Mouse (Mus musculus) forebrain, embryonic 14.5 days (tissue): ENCODE measurements around the gene Olfr834. TPM values are rescaled to one million over a fixed set of nuclear protein-coding genes. Genes with fewer than 3 reads are reported as not detected.

Experiments used
- ATAC-seq: fragments of 200-750 bp; cut with Nextera tagmentation; 2 replicates; pipeline ENCODE4 v1.8.0; 2017; ENCODE audit warnings: mild to moderate bottlenecking, moderate library complexity
- DNase-seq: peaks from one replicate; pipeline ENCODE4 v3.0.0-alpha.2; 2015; ENCODE audit warnings: low spot score
- H3K27ac ChIP-seq: fragments of 300-500 bp; sonication (generic); 2 replicates; pipeline ENCODE4 v1.5.1; 2014; ENCODE audit warnings: low read depth, mild to moderate bottlenecking, control low read depth, low read length, moderate library complexity
- H3K27me3 ChIP-seq: fragments of 300-500 bp; sonication (generic); replicated peaks from 2 replicates; pipeline ENCODE4 v1.6.1; 2014; ENCODE audit warnings: low read length, control low read depth, mixed read lengths; ENCODE audit not compliant: control insufficient read depth, insufficient read depth
- H3K36me3 ChIP-seq: fragments of 300-500 bp; sonication (generic); 2 replicates; pipeline ENCODE4 v1.6.1; 2014; ENCODE audit warnings: low read length, control low read depth; ENCODE audit not compliant: control insufficient read depth, insufficient read depth
- H3K4me1 ChIP-seq: fragments of 300-500 bp; sonication (generic); 2 replicates; pipeline ENCODE4 v1.6.1; 2014; ENCODE audit warnings: antibody characterized with exemption, low read length, control low read depth; ENCODE audit not compliant: control insufficient read depth, insufficient read depth
- H3K4me2 ChIP-seq: fragments of 300-500 bp; sonication (generic); 2 replicates; pipeline ENCODE4 v1.6.1; 2014; ENCODE audit warnings: mild to moderate bottlenecking, control low read depth, low read length
- H3K4me3 ChIP-seq: fragments of 300-500 bp; sonication (generic); 2 replicates; pipeline ENCODE4 v1.5.1; 2014; ENCODE audit warnings: low read depth, low read length, control low read depth
- H3K9ac ChIP-seq: fragments of 300-500 bp; sonication (generic); 2 replicates; pipeline ENCODE4 v1.6.1; 2014; ENCODE audit warnings: mild to moderate bottlenecking, low read length, control low read depth, moderate library complexity
- H3K9me3 ChIP-seq: fragments of 300-500 bp; sonication (generic); replicated peaks from 2 replicates; pipeline ENCODE4 v1.6.1; 2016; ENCODE audit warnings: low read length, control low read depth, mixed read lengths; ENCODE audit not compliant: control insufficient read depth
- whole genome bisulfite sequencing: fragments of 180-500 bp; shearing (Covaris S2); extraction: QIAGEN DNeasy Blood & Tissue Kit; methylation state at CpG from one replicate; pipeline ENCODE4 v1.1.7; 2014; 5-methylcytosine and 5-hydroxymethylcytosine counted together
- polyA plus RNA-seq: library from polyadenylated mRNA; unstranded; fragments of >200 nt; fragmentation: Nextera tagmentation; extraction: Ambion mirVana; gene quantifications from 2 replicates; pipeline ENCODE4 v1.2.1, GENCODE M21; 2014

Olfr834 gene
- polyA plus RNA-seq, result not detected in 2 replicates

DNA sequence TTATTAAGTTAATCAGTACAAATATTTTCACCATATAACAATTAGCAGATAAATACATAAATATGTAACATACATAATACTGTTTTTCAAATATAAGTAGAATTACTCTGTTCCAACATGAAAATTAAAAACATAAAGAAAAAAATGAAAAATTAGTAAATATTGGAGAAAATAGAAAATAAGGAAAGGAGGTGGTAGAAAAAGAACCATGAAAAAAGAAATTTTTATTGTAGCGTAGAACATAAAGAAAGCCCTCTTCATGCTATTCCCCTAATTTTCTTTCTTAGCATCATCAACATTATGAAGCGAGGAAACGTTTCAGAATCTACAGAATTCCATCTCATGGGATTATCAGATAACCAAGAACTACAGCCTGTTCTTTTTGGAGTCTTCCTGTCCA is at the start of gene Olfr834:
TSS of gene Olfr834 (plus strand) at position 301 of the 400 bp plus-strand sequence.
- no peak for ATAC-seq
- Histone ChIP-seq H3K4me1 (no peaks in the 10 kb centered on the region), H3K27ac (no peak within 1 kb of the TSS), H3K4me2 (no peak within 1 kb of the TSS), H3K9me3 (0 out of 2 replicates have a peak, but pooled peaks cover 2% of the 10 kb centered on the region), H3K4me3 (no peak within 1 kb of the TSS), H3K9ac (no peak within 1 kb of the TSS), H3K36me3 (no peaks in the 10 kb centered on the region), H3K27me3 (no peaks in the 10 kb centered on the region)
- WGBS, result 83% methylated on average over 3 of the region's 3 CpGs
- no peak for DNase-seq

DNA sequence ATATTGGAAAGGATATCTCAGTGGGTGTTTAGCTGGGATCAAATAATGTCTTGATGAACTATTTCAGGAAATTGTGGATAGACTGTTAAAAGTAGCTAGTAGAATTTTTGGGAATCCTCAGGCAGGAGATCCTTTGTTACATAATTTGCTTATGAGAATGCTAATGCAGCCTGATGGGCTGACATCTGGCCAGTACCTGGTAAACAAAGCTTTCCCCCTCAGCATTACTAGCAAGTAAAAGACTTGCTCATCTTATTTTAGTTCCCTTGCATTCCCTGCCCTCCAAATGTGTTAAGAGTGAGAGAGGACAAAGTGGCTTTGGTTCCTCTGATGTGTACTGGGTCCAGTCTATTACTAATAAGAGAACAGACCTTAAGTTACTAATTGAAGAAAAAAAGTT is 25.8 kb upstream of the Olfr834 start:
- Histone ChIP-seq H3K9me3 (no peaks in the 10 kb centered on the region; the same call in 1 of the 2 replicates), H3K27ac (no peak overlapping the region), H3K4me1 (no peaks in the 10 kb centered on the region), H3K4me2 (no peak overlapping the region), H3K27me3 (no peaks in the 10 kb centered on the region), H3K36me3 (no peaks in the 10 kb centered on the region), H3K9ac (no peak overlapping the region), H3K4me3 (no peak overlapping the region)
- ATAC-seq (no peak), DNase-seq (no peak)

DNA sequence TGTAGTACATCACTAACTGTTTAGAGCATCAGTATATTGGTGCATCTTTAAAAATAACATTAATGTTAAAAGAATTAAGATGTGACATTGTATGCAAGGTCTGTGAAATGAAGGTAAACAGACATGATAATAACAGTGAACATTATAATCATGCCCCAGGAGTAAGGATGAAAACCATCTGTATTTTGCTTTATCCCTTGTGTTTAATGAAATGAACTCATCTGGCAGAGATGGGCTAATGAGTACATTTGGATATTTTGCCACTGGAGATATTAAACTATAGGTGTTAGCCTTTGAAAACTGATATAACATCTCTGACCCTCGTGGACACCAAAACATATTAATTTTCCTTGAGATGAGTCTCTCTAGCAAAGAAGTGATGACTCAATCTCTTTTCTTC is 44.6 kb downstream of the Olfr834 start, which contains the start of gene Olfr835:
TSS of gene Olfr835 (plus strand) at position 301 of the 400 bp plus-strand sequence.
- Histone ChIP-seq H3K4me1 (no peaks in the 10 kb centered on the region), H3K27ac (no peak within 1 kb of the TSS), H3K9ac (no peak within 1 kb of the TSS), H3K36me3 (no peaks in the 10 kb centered on the region), H3K27me3 (no peaks in the 10 kb centered on the region), H3K4me2 (no peak within 1 kb of the TSS), H3K9me3 (peaks cover 4% of the 10 kb centered on the region; the same call in 1 of the 2 replicates), H3K4me3 (no peak within 1 kb of the TSS)
- ATAC-seq (no peak), DNase-seq (no peak)
- WGBS, result 66% methylated on average over 1 of the region's 1 CpGs

Other genes with a start within 250 kb of the Olfr834 start
- not detected in 2 replicates for gene Olfr24, start 224.0 kb upstream of the Olfr834 start, polyA plus RNA-seq
- not detected in 2 replicates for gene Olfr828, start 168.5 kb upstream of the Olfr834 start, polyA plus RNA-seq
- gene Olfr829, start 133.1 kb upstream of the Olfr834 start, polyA plus RNA-seq, result not detected in 2 replicates
- gene Olfr830, start 113.3 kb upstream of the Olfr834 start, polyA plus RNA-seq, result not detected in 2 replicates
- not detected in 2 replicates for gene Olfr832, start 50.9 kb upstream of the Olfr834 start, polyA plus RNA-seq
- gene Olfr835, start 44.7 kb downstream of the Olfr834 start, polyA plus RNA-seq, result not detected in 2 replicates
- not detected in 2 replicates for gene Olfr836, start 132.4 kb downstream of the Olfr834 start, polyA plus RNA-seq
- not detected in 2 replicates for gene Olfr837, start 148.3 kb downstream of the Olfr834 start, polyA plus RNA-seq
- gene Olfr839-ps1, start 189.3 kb downstream of the Olfr834 start, polyA plus RNA-seq, result not detected in 2 replicates